Mouse (Mus musculus) lung, embryonic 16.5 days (tissue): Measurements from ENCODE around the gene Armc7. TPM values are rescaled to one million over a fixed set of nuclear protein-coding genes. Genes with fewer than 3 reads are reported as not detected.
"Not testable (repeated sequence)": the region's sequence is repeated elsewhere in the genome, so short reads cannot be mapped to it uniquely, and the experiment has no call there.

Experiments
- ATAC-seq: fragments of 200-750 bp; cut with Nextera tagmentation; 2 replicates; pipeline ENCODE4 v1.8.0; 2017; ENCODE audit warnings: low read depth, mild to moderate bottlenecking, moderate library complexity
- H3K27ac ChIP-seq: fragments of 300-500 bp; sonication (generic); 2 replicates; pipeline ENCODE4 v1.5.1; 2014; ENCODE audit warnings: mild to moderate bottlenecking, control low read depth, low read length
- H3K27me3 ChIP-seq: fragments of 300-500 bp; sonication (generic); 2 replicates; pipeline ENCODE4 v1.6.1; 2014; ENCODE audit warnings: low read depth, low read length, mixed read lengths; ENCODE audit not compliant: control insufficient read depth, insufficient read depth
- H3K36me3 ChIP-seq: fragments of 300-500 bp; sonication (generic); 2 replicates; pipeline ENCODE4 v1.6.1; 2014; ENCODE audit warnings: low read length; ENCODE audit not compliant: control insufficient read depth, insufficient read depth
- H3K4me1 ChIP-seq: fragments of 300-500 bp; sonication (generic); replicated peaks from 2 replicates; pipeline ENCODE4 v1.6.1; 2014; ENCODE audit warnings: low read length, mixed read lengths; ENCODE audit not compliant: control insufficient read depth, insufficient read depth
- H3K4me2 ChIP-seq: fragments of 300-500 bp; sonication (generic); 2 replicates; pipeline ENCODE4 v1.6.1; 2014; ENCODE audit warnings: low read depth, low read length, control low read depth
- H3K4me3 ChIP-seq: fragments of 300-500 bp; sonication (generic); 2 replicates; pipeline ENCODE4 v1.5.1; 2014; ENCODE audit warnings: mild to moderate bottlenecking, low read length, control low read depth
- H3K9ac ChIP-seq: fragments of 300-500 bp; sonication (generic); 2 replicates; pipeline ENCODE4 v1.6.1; 2014; ENCODE audit warnings: low read length, control low read depth
- H3K9me3 ChIP-seq: fragments of 300-500 bp; sonication (generic); 2 replicates; pipeline ENCODE4 v1.6.1; 2016; ENCODE audit warnings: low read length; ENCODE audit not compliant: control insufficient read depth
- WGBS: fragments of 180-500 bp; shearing (Covaris S2); extraction: QIAGEN DNeasy Blood & Tissue Kit; methylation state at CpG from one replicate; pipeline ENCODE4 v1.1.7; 2014; 5-methylcytosine and 5-hydroxymethylcytosine counted together
- polyA plus RNA-seq: library from polyadenylated mRNA; unstranded; fragments of >200 nt; fragmentation: Nextera tagmentation; extraction: Ambion mirVana; gene quantifications from 2 replicates; pipeline ENCODE4 v1.2.1, GENCODE M21; 2015

Armc7 gene
- polyA plus RNA-seq, 1 experiment from 2014 or later: 7.4 TPM

- Histone ChIP-seq H3K27ac (no peak overlapping the region), H3K4me3 (no peak overlapping the region), H3K27me3 (no peaks in the 10 kb centered on the region), H3K4me2 (no peak overlapping the region), H3K9me3 (no peaks in the 10 kb centered on the region), H3K9ac (no peak overlapping the region), H3K4me1 (peaks cover 2% of the 10 kb centered on the region), H3K36me3 (no peaks in the 10 kb centered on the region)
- no peak for ATAC-seq
- 75% methylated on average over 8 of the region's 8 CpGs for WGBS
These were observed 23.7 kb upstream of the Armc7 start for GRCm38 (mm10) chr11:115451781-115452241.

DNA sequence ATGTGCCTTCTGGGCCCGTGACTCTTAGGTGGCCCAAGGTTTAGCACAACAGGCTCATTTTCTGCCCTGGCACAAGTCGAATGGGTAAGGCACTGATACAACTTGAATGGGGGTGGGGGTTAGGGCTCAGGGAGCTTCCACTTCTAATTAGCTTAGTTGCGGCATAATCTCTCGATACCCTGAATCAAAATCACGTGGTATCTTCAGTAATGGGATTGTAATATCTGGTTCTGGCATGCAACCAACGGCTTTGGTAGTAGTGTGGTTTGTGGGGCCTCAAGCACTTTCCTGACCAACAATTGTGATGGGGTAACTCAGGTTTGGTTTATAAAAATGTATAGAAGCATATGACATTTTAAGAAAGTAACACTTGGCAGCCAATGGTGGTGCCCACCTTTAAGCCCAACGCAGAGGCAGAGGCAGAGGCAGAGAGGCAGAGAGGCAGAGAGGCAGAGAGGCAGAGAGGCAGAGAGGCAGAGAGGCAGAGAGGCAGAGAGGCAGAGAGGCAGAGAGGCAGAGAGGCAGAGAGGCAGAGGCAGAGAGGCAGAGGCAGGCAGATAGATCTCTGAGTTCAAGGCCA lies 23.1 kb upstream of the Armc7 start:
- Histone ChIP-seq H3K9ac (no peak overlapping the region), H3K27me3 (no peaks in the 10 kb centered on the region), H3K4me2 (no peak overlapping the region), H3K36me3 (no peaks in the 10 kb centered on the region), H3K4me3 (no peak overlapping the region), H3K4me1 (peaks cover 3% of the 10 kb centered on the region; the same call in 1 of the 2 replicates), H3K27ac (no peak overlapping the region), H3K9me3 (no peaks in the 10 kb centered on the region)
- WGBS: 81% methylated on average over 7 of the region's 7 CpGs
- no peak for ATAC-seq

GRCm38 (mm10) chr11:115453306-115453705 lies 22.2 kb upstream of the Armc7 start:
- ATAC-seq: no peak
- Histone ChIP-seq H3K4me3 (no peak overlapping the region), H3K9ac (no peak overlapping the region), H3K27ac (no peak overlapping the region), H3K27me3 (no peaks in the 10 kb centered on the region), H3K4me2 (no peak overlapping the region), H3K9me3 (no peaks in the 10 kb centered on the region), H3K36me3 (no peaks in the 10 kb centered on the region), H3K4me1 (peaks cover 3% of the 10 kb centered on the region; the same call in 1 of the 2 replicates)
- WGBS: 47% methylated on average over 4 of the region's 4 CpGs

GRCm38 (mm10) chr11:115454822-115455221 lies 20.6 kb upstream of the Armc7 start:
- H3K9ac ChIP-seq, H3K36me3 ChIP-seq, H3K27ac ChIP-seq, H3K4me2 ChIP-seq, H3K27me3 ChIP-seq, H3K4me1 ChIP-seq, H3K9me3 ChIP-seq, H3K4me3 ChIP-seq, ATAC-seq: not testable (repeated sequence)
- WGBS: 82% methylated on average over 6 of the region's 6 CpGs

DNA sequence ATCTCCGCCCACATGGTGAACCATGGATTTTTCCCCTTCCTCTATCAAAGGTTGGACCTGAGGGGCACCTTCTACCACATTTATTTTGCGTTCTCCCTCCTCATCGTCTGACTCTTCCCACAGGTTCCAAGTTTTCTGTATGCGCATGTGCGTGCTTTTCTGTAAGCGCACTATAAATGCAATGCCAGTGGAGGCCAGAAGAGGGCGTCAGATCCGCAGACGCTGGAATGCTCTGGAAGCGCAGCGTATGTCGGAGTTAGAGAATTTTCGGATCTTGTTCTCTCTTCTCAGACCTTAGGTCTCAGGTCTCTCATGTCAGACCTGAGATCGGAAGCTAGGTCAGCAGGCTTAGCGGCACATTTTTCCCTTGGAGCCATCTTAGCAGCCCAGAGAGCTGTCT lies 19.8 kb upstream of the Armc7 start:
- no peak overlapping the region for H3K4me2 ChIP-seq
- no peaks in the 10 kb centered on the region for H3K27me3 ChIP-seq
- no peak overlapping the region for H3K4me3 ChIP-seq
- peaks cover 3% of the 10 kb centered on the region; the same call in 1 of the 2 replicates for H3K4me1 ChIP-seq
- ATAC-seq: no peak
- no peaks in the 10 kb centered on the region for H3K36me3 ChIP-seq
- H3K27ac ChIP-seq: no peak overlapping the region
- no peak overlapping the region for H3K9ac ChIP-seq
- WGBS: 85% methylated on average over 15 of the region's 15 CpGs
- H3K9me3 ChIP-seq: no peaks in the 10 kb centered on the region

GRCm38 (mm10) chr11:115456182-115456581 lies 19.3 kb upstream of the Armc7 start:
- Histone ChIP-seq H3K9ac (no peak overlapping the region), H3K36me3 (no peaks in the 10 kb centered on the region), H3K27ac (no peak overlapping the region), H3K4me3 (no peak overlapping the region), H3K4me2 (no peak overlapping the region), H3K4me1 (peaks cover 3% of the 10 kb centered on the region; the same call in 1 of the 2 replicates), H3K27me3 (no peaks in the 10 kb centered on the region), H3K9me3 (no peaks in the 10 kb centered on the region)
- 92% methylated on average over 5 of the region's 5 CpGs for WGBS
- no peak for ATAC-seq

DNA sequence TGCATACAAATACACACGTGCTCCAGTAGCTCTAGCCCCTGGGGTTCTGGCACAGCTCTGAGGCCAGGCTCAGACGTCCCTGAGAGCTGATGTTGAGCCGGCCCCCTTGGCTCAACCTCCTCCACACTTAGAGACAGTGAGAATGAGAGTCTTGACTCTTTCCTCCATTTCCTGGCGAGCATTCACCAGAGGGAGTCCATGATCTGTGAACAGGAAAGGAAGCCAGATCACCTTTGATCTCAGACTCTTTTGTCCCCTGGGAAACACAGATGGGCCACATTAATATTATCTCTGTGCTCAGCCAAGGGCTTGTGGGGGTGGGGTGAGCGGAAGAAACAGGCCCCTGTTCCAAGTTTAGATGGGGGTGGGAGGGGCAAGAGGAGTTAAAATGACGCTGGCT lies 18.1 kb upstream of the Armc7 start:
- 19% methylated on average over 6 of the region's 6 CpGs for WGBS
- Histone ChIP-seq H3K4me2 (no peak overlapping the region), H3K9me3 (no peaks in the 10 kb centered on the region), H3K27me3 (no peaks in the 10 kb centered on the region), H3K9ac (no peak overlapping the region), H3K36me3 (no peaks in the 10 kb centered on the region), H3K27ac (no peak overlapping the region), H3K4me1 (peaks cover 5% of the 10 kb centered on the region; the same call in 1 of the 2 replicates), H3K4me3 (no peak overlapping the region)
- ATAC-seq: peak; percentile 74

DNA sequence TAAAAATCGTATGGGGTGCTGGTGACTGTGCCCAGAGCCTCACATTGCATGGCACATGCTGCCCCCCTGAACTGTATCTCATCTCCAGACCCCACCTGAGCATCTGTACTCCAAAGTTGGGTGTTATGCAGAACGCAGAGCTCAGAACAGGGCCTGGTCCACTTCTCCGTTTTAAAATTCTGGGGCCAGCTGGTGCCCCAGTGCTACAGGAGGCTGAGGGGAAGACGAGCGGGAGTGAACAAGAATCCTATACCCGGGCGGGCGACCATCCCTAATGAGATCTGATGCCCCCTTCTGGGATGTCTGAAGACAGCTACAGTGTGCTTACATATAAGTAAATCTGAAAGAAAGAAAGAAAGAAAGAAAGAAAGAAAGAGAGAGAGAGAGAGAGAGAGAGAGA lies 14.5 kb upstream of the Armc7 start:
- H3K4me1 ChIP-seq: peaks cover 6% of the 10 kb centered on the region; the same call in 1 of the 2 replicates
- no peaks in the 10 kb centered on the region for H3K36me3 ChIP-seq
- no peak for ATAC-seq
- no peak overlapping the region for H3K9ac ChIP-seq
- no peak overlapping the region for H3K4me2 ChIP-seq
- no peaks in the 10 kb centered on the region for H3K9me3 ChIP-seq
- no peak overlapping the region for H3K4me3 ChIP-seq
- no peak overlapping the region for H3K27ac ChIP-seq
- no peaks in the 10 kb centered on the region for H3K27me3 ChIP-seq
- WGBS: 31% methylated on average over 8 of the region's 8 CpGs

- no peak overlapping the region for H3K4me2 ChIP-seq
- no peak overlapping the region for H3K9ac ChIP-seq
- peaks cover 6% of the 10 kb centered on the region; the same call in 1 of the 2 replicates for H3K4me1 ChIP-seq
- no peak overlapping the region for H3K27ac ChIP-seq
- no peak for ATAC-seq
- H3K4me3 ChIP-seq: no peak overlapping the region
- no peaks in the 10 kb centered on the region for H3K9me3 ChIP-seq
- WGBS: 65% methylated on average over 5 of the region's 5 CpGs
- H3K36me3 ChIP-seq: no peaks in the 10 kb centered on the region
- no peaks in the 10 kb centered on the region for H3K27me3 ChIP-seq
These were observed 13.6 kb upstream of the Armc7 start for GRCm38 (mm10) chr11:115461846-115462242.
